Mouse (Mus musculus): ENCODE measurements around the gene Olfr135. TPM values are rescaled to one million over a fixed set of nuclear protein-coding genes. Genes with fewer than 3 reads are reported as not detected.

Olfr135 gene
- not detected in 2 replicates for polyA plus RNA-seq (2012; rRNA removed)

GRCm38 (mm10) chr17:38204035-38204434 is at the start of gene Olfr135:
TSS of gene Olfr135 (plus strand) at chr17:38204335.

GRCm38 (mm10) chr17:38171088-38171487 is 33.0 kb upstream of the Olfr135 start, which contains the start of gene Olfr134:
TSS of gene Olfr134 (plus strand) at chr17:38171388.

Other genes with a start within 250 kb of the Olfr135 start
- gene Olfr129, start 144.3 kb upstream of the Olfr135 start, polyA plus RNA-seq (2012; rRNA removed), result not detected in 2 replicates
- not detected in 2 replicates for gene Olfr130, start 140.4 kb upstream of the Olfr135 start, polyA plus RNA-seq (2012; rRNA removed)
- gene Olfr131, start 115.6 kb upstream of the Olfr135 start, polyA plus RNA-seq (2012; rRNA removed), result not detected in 2 replicates
- gene Olfr132, start 69.8 kb upstream of the Olfr135 start, polyA plus RNA-seq (2012; rRNA removed), result not detected in 2 replicates
- gene Olfr133, start 59.1 kb upstream of the Olfr135 start, polyA plus RNA-seq (2012; rRNA removed), result not detected in 2 replicates
- gene Olfr134, start 32.9 kb upstream of the Olfr135 start, polyA plus RNA-seq (2012; rRNA removed), result not detected in 2 replicates
- gene Olfr138, start 56.7 kb downstream of the Olfr135 start, polyA plus RNA-seq (2012; rRNA removed), result not detected in 2 replicates
- not detected in 2 replicates for gene Olfr137, start 103.2 kb downstream of the Olfr135 start, polyA plus RNA-seq (2012; rRNA removed)
- not detected in 2 replicates for gene Olfr136, start 125.5 kb downstream of the Olfr135 start, polyA plus RNA-seq (2012; rRNA removed)
- gene Esp36, start 215.8 kb downstream of the Olfr135 start, polyA plus RNA-seq (2012; rRNA removed), result not detected in 2 replicates